Mouse (Mus musculus): ENCODE data around the gene Kcnk4.

Kcnk4 gene

GRCm38 (mm10) chr19:6937541-6938465, 3.5 kb upstream of the Kcnk4 start:
- no peak for DNase-seq (ENCODE audit: low read depth, low spot score)

- no peak for DNase-seq (ENCODE audit: low read depth, low spot score)
Measured at GRCm38 (mm10) chr19:6936299-6936698, 2.0 kb upstream of the Kcnk4 start.

GRCm38 (mm10) chr19:6933436-6934194, 700 bp downstream of the Kcnk4 start:
- no peak for DNase-seq (ENCODE audit: low read depth, low spot score)

- no peak for DNase-seq (ENCODE audit: low read depth, low spot score)
Measured at GRCm38 (mm10) chr19:6933102-6933435, 1.2 kb downstream of the Kcnk4 start.

GRCm38 (mm10) chr19:6932018-6932417, 2.3 kb downstream of the Kcnk4 start:
- no peak for DNase-seq (ENCODE audit: low read depth, low spot score)

GRCm38 (mm10) chr19:6931002-6931401, 3.3 kb downstream of the Kcnk4 start:
- no peak for DNase-seq (ENCODE audit: low read depth, low spot score)

- no peak for DNase-seq (ENCODE audit: low read depth, low spot score)
Measured at GRCm38 (mm10) chr19:6928080-6928479, 6.2 kb downstream of the Kcnk4 start.

GRCm38 (mm10) chr19:6926559-6927255, 7.6 kb downstream of the Kcnk4 start:
- no peak for DNase-seq (ENCODE audit: low read depth, low spot score)

- no peak for DNase-seq (ENCODE audit: low read depth, low spot score)
Measured at GRCm38 (mm10) chr19:6925611-6926329, 8.5 kb downstream of the Kcnk4 start.

GRCm38 (mm10) chr19:6925307-6925573, 9.1 kb downstream of the Kcnk4 start, which contains the start of gene Catsperz:
Gene Catsperz (minus strand): TSS chr19:6925380.
- DNase-seq (ENCODE audit: low read depth, low spot score), result no peak

- DNase-seq (ENCODE audit: low read depth, low spot score), result no peak
Measured at GRCm38 (mm10) chr19:6924461-6925306, 9.6 kb downstream of the Kcnk4 start.

- DNase-seq (ENCODE audit: low read depth, low spot score), result no peak
Measured at GRCm38 (mm10) chr19:6922901-6923735, 11.2 kb downstream of the Kcnk4 start.

GRCm38 (mm10) chr19:6921647-6922567, 12.4 kb downstream of the Kcnk4 start, which contains the start of gene Esrra:
Gene Esrra (minus strand): TSS chr19:6921813.
- peak; percentile 99 for DNase-seq (ENCODE audit: low read depth, low spot score)

GRCm38 (mm10) chr19:6920741-6921636, 13.3 kb downstream of the Kcnk4 start:
- DNase-seq (ENCODE audit: low read depth, low spot score), result no peak

GRCm38 (mm10) chr19:6919876-6920740, 14.2 kb downstream of the Kcnk4 start:
- DNase-seq (ENCODE audit: low read depth, low spot score), result no peak

GRCm38 (mm10) chr19:6919431-6919830, 14.9 kb downstream of the Kcnk4 start:
- no peak for DNase-seq (ENCODE audit: low read depth, low spot score)

GRCm38 (mm10) chr19:6918321-6918720, 16.0 kb downstream of the Kcnk4 start:
- DNase-seq (ENCODE audit: low read depth, low spot score), result no peak
